Mouse (Mus musculus) megakaryocyte, adult 5-6 weeks (primary cell): ENCODE measurements around the gene Fam98c. TPM values are rescaled to one million over a fixed set of nuclear protein-coding genes. Genes with fewer than 3 reads are reported as not detected.
"Not testable (repeated sequence)": the region's sequence is repeated elsewhere in the genome, so short reads cannot be mapped to it uniquely, and the experiment has no call there.

Experiments
- ATAC-seq: 2 replicates; pipeline ENCODE4 v1.8.0; 2016; ENCODE audit warnings: mild to moderate bottlenecking, inconsistent platforms; ENCODE audit not compliant: poor library complexity, severe bottlenecking
- total RNA-seq, 2 experiments: library from RNA; stranded (forward) in 1 of 2; stranded (reverse) in 1 of 2; fragments of 153-499, 151-499 nt in 1 of 2; fragments of 221-1000, 200-1000 nt in 1 of 2; gene quantifications; 2 replicates each; pipeline versions ENCODE4 v1.2.3 to v1.2.4; 2015 to 2017

Fam98c gene
- total RNA-seq, 2 experiments from 2014 or later, result 24.0 to 26.5 TPM

- no peak for ATAC-seq
Observed at GRCm38 (mm10) chr7:29162294-29162693, 6.3 kb upstream of the Fam98c start.

- no peak for ATAC-seq
Observed at GRCm38 (mm10) chr7:29158264-29158663, 2.2 kb upstream of the Fam98c start.

GRCm38 (mm10) chr7:29155196-29155837, 717 bp downstream of the Fam98c start:
- ATAC-seq, result peak; percentile 82

- ATAC-seq, result no peak
Observed at GRCm38 (mm10) chr7:29154018-29154720, 1.9 kb downstream of the Fam98c start.

- no peak for ATAC-seq
Observed at GRCm38 (mm10) chr7:29151486-29151885, 4.5 kb downstream of the Fam98c start.

- ATAC-seq, result no peak
Observed at GRCm38 (mm10) chr7:29148771-29149170, 7.3 kb downstream of the Fam98c start.

- ATAC-seq, result no peak
Observed at GRCm38 (mm10) chr7:29146625-29147367, 9.2 kb downstream of the Fam98c start.

- ATAC-seq, result peak; percentile 92
Observed at GRCm38 (mm10) chr7:29144006-29144405, 12.0 kb downstream of the Fam98c start.

- ATAC-seq, result 0 out of 2 replicates have a peak, but pooled peaks have one; percentile 23
Observed at GRCm38 (mm10) chr7:29141416-29141815, 14.6 kb downstream of the Fam98c start.

- not testable (repeated sequence) for ATAC-seq
Observed at GRCm38 (mm10) chr7:29139237-29139636, 16.8 kb downstream of the Fam98c start.

- ATAC-seq, result no peak
Observed at GRCm38 (mm10) chr7:29137429-29137828, 18.6 kb downstream of the Fam98c start.

- ATAC-seq, result peak; percentile 99
Observed at GRCm38 (mm10) chr7:29134693-29135386, 21.2 kb downstream of the Fam98c start, which contains the start of gene Rasgrp4. Rasgrp4 (plus strand) TSS chr7:29134851.

GRCm38 (mm10) chr7:29134230-29134629, 21.8 kb downstream of the Fam98c start:
- no peak for ATAC-seq

- peak; percentile 67 for ATAC-seq
Observed at GRCm38 (mm10) chr7:29128725-29129124, 27.3 kb downstream of the Fam98c start.

- peak; percentile 75 for ATAC-seq
Observed at GRCm38 (mm10) chr7:29126173-29126915, 29.7 kb downstream of the Fam98c start.

- peak; percentile 79 for ATAC-seq
Observed at GRCm38 (mm10) chr7:29124970-29125369, 31.1 kb downstream of the Fam98c start, which contains the start of gene Ryr1. Ryr1 (minus strand) TSS chr7:29125179.

- 0 out of 2 replicates have a peak, but pooled peaks have one; percentile 23 for ATAC-seq
Observed at GRCm38 (mm10) chr7:29123531-29124358, 32.3 kb downstream of the Fam98c start.

- no peak for ATAC-seq
Observed at GRCm38 (mm10) chr7:29122821-29123220, 33.2 kb downstream of the Fam98c start.

- ATAC-seq, result no peak
Observed at GRCm38 (mm10) chr7:29119526-29119925, 36.5 kb downstream of the Fam98c start.
